Mouse (Mus musculus): ENCODE measurements around the gene Vwa1.

Vwa1 gene

GRCm38 (mm10) chr4:155746036-155746548 is 28.4 kb downstream of the Vwa1 start:
- WGBS, result 60% methylated on average over 8 of the region's 8 CpGs

- 84% methylated on average over 5 of the region's 5 CpGs for WGBS
Observed at GRCm38 (mm10) chr4:155745136-155745535, 29.4 kb downstream of the Vwa1 start.

- WGBS, result 74% methylated on average over 8 of the region's 8 CpGs
Observed at GRCm38 (mm10) chr4:155744474-155744873, 30.0 kb downstream of the Vwa1 start.

- 93% methylated on average over 5 of the region's 5 CpGs for WGBS
Observed at GRCm38 (mm10) chr4:155742684-155743083, 31.8 kb downstream of the Vwa1 start.

- 71% methylated on average over 10 of the region's 10 CpGs for WGBS
Observed at GRCm38 (mm10) chr4:155740681-155741080, 33.8 kb downstream of the Vwa1 start.

- 54% methylated on average over 37 of the region's 37 CpGs for WGBS
Observed at GRCm38 (mm10) chr4:155739741-155740636, 34.5 kb downstream of the Vwa1 start.

GRCm38 (mm10) chr4:155739152-155739551 is 35.3 kb downstream of the Vwa1 start:
- WGBS, result 76% methylated on average over 6 of the region's 6 CpGs

- WGBS, result 32% methylated on average over 8 of the region's 8 CpGs
Observed at GRCm38 (mm10) chr4:155738262-155738661, 36.2 kb downstream of the Vwa1 start.

- WGBS, result 76% methylated on average over 5 of the region's 5 CpGs
Observed at GRCm38 (mm10) chr4:155736421-155736820, 38.1 kb downstream of the Vwa1 start.

- 61% methylated on average over 5 of the region's 5 CpGs for WGBS
Observed at GRCm38 (mm10) chr4:155735788-155736187, 38.7 kb downstream of the Vwa1 start.

GRCm38 (mm10) chr4:155734951-155735702 is 39.4 kb downstream of the Vwa1 start:
- 2% methylated on average over 69 of the region's 79 CpGs for WGBS

GRCm38 (mm10) chr4:155734350-155734941 is 40.1 kb downstream of the Vwa1 start, which contains the start of gene Tmem240:
Gene Tmem240 (plus strand): TSS chr4:155734800.
- under 1% methylated on average over 33 of the region's 35 CpGs for WGBS

- 79% methylated on average over 10 of the region's 10 CpGs for WGBS
Observed at GRCm38 (mm10) chr4:155733267-155733666, 41.2 kb downstream of the Vwa1 start.

GRCm38 (mm10) chr4:155727993-155728392 is 46.5 kb downstream of the Vwa1 start:
- WGBS, result 90% methylated on average over 2 of the region's 2 CpGs

GRCm38 (mm10) chr4:155721668-155722083 is 52.8 kb downstream of the Vwa1 start:
- 26% methylated on average over 4 of the region's 4 CpGs for WGBS
